Mouse (Mus musculus): ENCODE measurements around the gene Cldn7. TPM values are rescaled to one million over a fixed set of nuclear protein-coding genes. Genes with fewer than 3 reads are reported as not detected.
"Not testable (repeated sequence)": the region's sequence is repeated elsewhere in the genome, so short reads cannot be mapped to it uniquely, and the experiment has no call there.

Cldn7 gene
- total RNA-seq, 2 experiments from 2014 or later = not detected

- DNase-seq (ENCODE audit: low spot score) = no peak
Observed at GRCm38 (mm10) chr11:69953267-69953915, 11.2 kb upstream of the Cldn7 start.

GRCm38 (mm10) chr11:69955618-69956017 lies 9.0 kb upstream of the Cldn7 start:
- not testable (repeated sequence) for DNase-seq (ENCODE audit: low spot score)

- DNase-seq (ENCODE audit: low spot score) = no peak
Observed at GRCm38 (mm10) chr11:69956218-69956617, 8.4 kb upstream of the Cldn7 start.

GRCm38 (mm10) chr11:69960616-69961015 lies 4.0 kb upstream of the Cldn7 start:
- DNase-seq (ENCODE audit: low spot score) = no peak

- no peak for DNase-seq (ENCODE audit: low spot score)
Observed at GRCm38 (mm10) chr11:69961841-69962240, 2.7 kb upstream of the Cldn7 start.

- DNase-seq (ENCODE audit: low spot score) = no peak
Observed at GRCm38 (mm10) chr11:69965271-69966005, 859 bp downstream of the Cldn7 start.

GRCm38 (mm10) chr11:69966006-69966859 lies 1.7 kb downstream of the Cldn7 start:
- DNase-seq (ENCODE audit: low spot score) = no peak

- DNase-seq (ENCODE audit: low spot score) = no peak
Observed at GRCm38 (mm10) chr11:69966860-69967517, 2.4 kb downstream of the Cldn7 start.

- no peak for DNase-seq (ENCODE audit: low spot score)
Observed at GRCm38 (mm10) chr11:69968793-69969192, 4.2 kb downstream of the Cldn7 start.

- DNase-seq (ENCODE audit: low spot score) = no peak
Observed at GRCm38 (mm10) chr11:69970222-69970621, 5.6 kb downstream of the Cldn7 start.

- DNase-seq (ENCODE audit: low spot score) = no peak
Observed at GRCm38 (mm10) chr11:69970775-69971174, 6.2 kb downstream of the Cldn7 start.

- DNase-seq (ENCODE audit: low spot score) = no peak
Observed at GRCm38 (mm10) chr11:69974907-69975306, 10.3 kb downstream of the Cldn7 start.

GRCm38 (mm10) chr11:69976271-69976670 lies 11.7 kb downstream of the Cldn7 start:
- DNase-seq (ENCODE audit: low spot score) = no peak

GRCm38 (mm10) chr11:69979827-69980195 lies 15.2 kb downstream of the Cldn7 start:
- DNase-seq (ENCODE audit: low spot score) = no peak

GRCm38 (mm10) chr11:69980196-69981140 lies 15.9 kb downstream of the Cldn7 start:
- peak; percentile 98 for DNase-seq (ENCODE audit: low spot score)

- DNase-seq (ENCODE audit: low spot score) = peak; percentile 31
Observed at GRCm38 (mm10) chr11:69981141-69981762, 16.7 kb downstream of the Cldn7 start, which contains the start of gene Ctdnep1. Ctdnep1 (plus strand) TSS chr11:69981156.

GRCm38 (mm10) chr11:69982225-69982624 lies 17.6 kb downstream of the Cldn7 start, which contains the start of gene Elp5:
Elp5 (minus strand) TSS chr11:69982517.
- no peak for DNase-seq (ENCODE audit: low spot score)

GRCm38 (mm10) chr11:69982877-69983276 lies 18.3 kb downstream of the Cldn7 start:
- peak; percentile 77 for DNase-seq (ENCODE audit: low spot score)

GRCm38 (mm10) chr11:69983377-69983776 lies 18.8 kb downstream of the Cldn7 start:
- DNase-seq (ENCODE audit: low spot score) = peak; percentile 81

- no peak for DNase-seq (ENCODE audit: low spot score)
Observed at GRCm38 (mm10) chr11:69984431-69984830, 19.9 kb downstream of the Cldn7 start.

Measured in gastrocnemius, adult 18-20 months (tissue).